Mouse (Mus musculus) CD4-positive helper T cell, adult 2 months (primary cell): ENCODE data around the gene Med6.
A peak's percentile ranks its signal among the peaks of the same experiment; 100 is the strongest.
"Not testable (repeated sequence)": the region's sequence is repeated elsewhere in the genome, so short reads cannot be mapped to it uniquely, and the experiment has no call there.

Source experiments
- DNase-seq: peaks from one replicate; pipeline ENCODE4 v3.0.0-alpha.2; 2012; ENCODE audit warnings: low read depth, missing footprints, low spot score

The Med6 gene

GRCm38 (mm10) chr12:81564173-81564572 lies 30.6 kb downstream of the Med6 start:
- no peak for DNase-seq

GRCm38 (mm10) chr12:81549286-81549685 lies 45.5 kb downstream of the Med6 start:
- DNase-seq: no peak

- no peak for DNase-seq
These were observed 47.6 kb downstream of the Med6 start for GRCm38 (mm10) chr12:81547163-81547562.

DNA sequence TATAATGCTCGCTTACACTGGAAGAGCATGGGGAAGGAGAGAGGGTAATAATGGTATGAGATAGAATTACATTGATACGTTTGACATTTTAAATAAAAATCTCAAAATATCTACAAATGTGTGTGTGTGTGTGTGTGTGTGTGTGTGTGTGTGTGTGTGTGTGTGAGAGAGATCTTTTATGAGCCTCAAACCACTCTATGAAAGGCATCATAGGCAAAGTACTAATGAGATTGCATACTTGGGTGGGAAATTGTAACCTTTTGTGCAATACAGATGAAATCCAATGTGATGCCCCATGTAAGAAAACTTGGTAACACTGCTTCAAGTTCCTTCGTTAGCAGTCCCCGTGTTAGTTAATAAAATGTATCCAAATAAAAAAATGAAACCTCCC lies 61.8 kb downstream of the Med6 start:
- DNase-seq: no peak

DNA sequence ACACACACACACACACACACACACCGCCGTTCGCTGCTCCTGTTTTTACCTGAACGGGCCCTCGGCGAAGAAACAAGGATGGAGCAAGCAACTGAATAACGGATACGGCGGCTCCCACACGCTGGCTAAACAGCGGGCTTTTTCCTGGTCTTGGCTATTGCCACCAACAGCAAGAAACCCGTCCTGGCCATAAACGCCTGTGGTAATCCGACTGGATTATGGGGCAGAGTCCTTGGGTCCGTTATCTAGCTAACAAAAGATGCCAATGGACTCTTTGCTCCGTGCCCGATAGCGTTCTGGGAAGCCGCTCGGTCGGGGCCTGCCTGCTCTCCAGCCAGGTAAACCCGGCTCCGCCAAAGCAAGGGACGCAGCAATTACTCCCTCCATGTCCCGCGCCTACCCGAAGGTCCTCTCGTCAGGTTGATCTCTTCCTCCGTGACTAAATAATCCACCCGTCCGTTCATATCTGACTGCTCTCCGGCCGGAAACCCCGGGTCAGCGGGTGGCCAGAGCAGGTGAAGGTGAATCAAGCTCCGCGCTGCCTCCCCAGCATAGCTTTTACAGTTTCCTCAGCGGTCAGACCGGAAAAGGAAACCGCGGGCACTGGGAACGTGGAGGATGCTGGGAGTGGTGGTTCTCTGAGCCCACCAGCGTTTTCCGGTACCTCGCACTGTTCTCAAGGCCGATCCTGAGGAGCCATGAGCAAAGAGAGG lies 62.3 kb downstream of the Med6 start, which contains the start of the genes Gm20498 and Synj2bp:
Gene Gm20498, minus strand, starts transcription at position 590 of the 713 bp plus-strand sequence.
Gene Synj2bp, minus strand, starts transcription at position 596 of the 713 bp plus-strand sequence.
- DNase-seq: peak; percentile 82

GRCm38 (mm10) chr12:81530587-81530986 lies 64.2 kb downstream of the Med6 start:
- not testable (repeated sequence) for DNase-seq
